Mouse (Mus musculus): ENCODE results near the gene Mettl17. TPM values are rescaled to one million over a fixed set of nuclear protein-coding genes. Genes with fewer than 3 reads are reported as not detected.

Mettl17 gene
- polyA plus RNA-seq, 1 experiment from 2014 or later = 66.0 TPM

- no peak overlapping the region for H3K9ac ChIP-seq
- H3K4me1 ChIP-seq = peaks cover 6% of the 10 kb centered on the region; the same call in 1 of the 2 replicates
- no peaks in the 10 kb centered on the region for H3K27me3 ChIP-seq
- WGBS = 56% methylated on average over 9 of the region's 9 CpGs
- H3K9me3 ChIP-seq = no peaks in the 10 kb centered on the region
- no peak overlapping the region for H3K27ac ChIP-seq
- no peak overlapping the region for H3K4me3 ChIP-seq (replicated peaks)
- H3K4me2 ChIP-seq = no peak overlapping the region
- ATAC-seq (ENCODE audit: low FRiP score) = no peak
- no peaks in the 10 kb centered on the region for H3K36me3 ChIP-seq (replicated peaks)
Observed at GRCm38 (mm10) chr14:51941577-51941976, 56.9 kb downstream of the Mettl17 start.

- no peaks in the 10 kb centered on the region for H3K36me3 ChIP-seq (replicated peaks)
- peaks cover 6% of the 10 kb centered on the region; the same call in 1 of the 2 replicates for H3K4me1 ChIP-seq
- WGBS = 77% methylated on average over 7 of the region's 7 CpGs
- H3K27ac ChIP-seq = no peak overlapping the region
- no peaks in the 10 kb centered on the region for H3K27me3 ChIP-seq
- ATAC-seq (ENCODE audit: low FRiP score) = no peak
- H3K4me3 ChIP-seq (replicated peaks) = no peak overlapping the region
- H3K9ac ChIP-seq = no peak overlapping the region
- H3K9me3 ChIP-seq = no peaks in the 10 kb centered on the region
- H3K4me2 ChIP-seq = no peak overlapping the region
Observed at GRCm38 (mm10) chr14:51942236-51942635, 57.6 kb downstream of the Mettl17 start.

Small RNAs within 50 kb of the gene (microRNA-seq; reads per million reads assigned to microRNA genes)
- gene Gm27375 = not detected

Other genes with a start within 250 kb of the Mettl17 start
- not detected in 2 replicates for gene Gm4181, start 249.2 kb upstream of the Mettl17 start, polyA plus RNA-seq (2016; fragmentation: Nextera tagmentation; extraction: Ambion mirVana)
- gene Gm17079, start 189.4 kb upstream of the Mettl17 start, polyA plus RNA-seq (2016; fragmentation: Nextera tagmentation; extraction: Ambion mirVana) = not detected in 2 replicates
- not detected in 2 replicates for gene Gm5800, start 167.7 kb upstream of the Mettl17 start, polyA plus RNA-seq (2016; fragmentation: Nextera tagmentation; extraction: Ambion mirVana)
- not detected in 2 replicates for gene Ang4, start 111.3 kb upstream of the Mettl17 start, polyA plus RNA-seq (2016; fragmentation: Nextera tagmentation; extraction: Ambion mirVana)
- not detected in 2 replicates for gene AY358078, start 84.8 kb upstream of the Mettl17 start, polyA plus RNA-seq (2016; fragmentation: Nextera tagmentation; extraction: Ambion mirVana)
- not detected in 2 replicates for gene Ear6, start 31.1 kb upstream of the Mettl17 start, polyA plus RNA-seq (2016; fragmentation: Nextera tagmentation; extraction: Ambion mirVana)
- 1.3 and 1.7 TPM in 2 replicates for gene Slc39a2, start 8.0 kb downstream of the Mettl17 start, polyA plus RNA-seq (2016; fragmentation: Nextera tagmentation; extraction: Ambion mirVana)
- gene Ndrg2, start 29.3 kb downstream of the Mettl17 start, polyA plus RNA-seq (2016; fragmentation: Nextera tagmentation; extraction: Ambion mirVana) = 34.2 and 41.1 TPM in 2 replicates
- gene Tppp2, start 33.6 kb downstream of the Mettl17 start, polyA plus RNA-seq (2016; fragmentation: Nextera tagmentation; extraction: Ambion mirVana) = not detected in 2 replicates
- gene Rnase13, start 37.9 kb downstream of the Mettl17 start, polyA plus RNA-seq (2016; fragmentation: Nextera tagmentation; extraction: Ambion mirVana) = not detected in 2 replicates
- gene Arhgef40, start 99.9 kb downstream of the Mettl17 start, polyA plus RNA-seq (2016; fragmentation: Nextera tagmentation; extraction: Ambion mirVana) = 116 and 117 TPM in 2 replicates
- gene Tmem253, start 130.8 kb downstream of the Mettl17 start, polyA plus RNA-seq (2016; fragmentation: Nextera tagmentation; extraction: Ambion mirVana) = 1.1 TPM in 2 replicates
- gene Zfp219, start 135.9 kb downstream of the Mettl17 start, polyA plus RNA-seq (2016; fragmentation: Nextera tagmentation; extraction: Ambion mirVana) = 97.1 and 101 TPM in 2 replicates
- gene Olfr221, start 157.6 kb downstream of the Mettl17 start, polyA plus RNA-seq (2016; fragmentation: Nextera tagmentation; extraction: Ambion mirVana) = not detected in 2 replicates
- gene Hnrnpc, start 219.2 kb downstream of the Mettl17 start, polyA plus RNA-seq (2016; fragmentation: Nextera tagmentation; extraction: Ambion mirVana) = 870 and 873 TPM in 2 replicates
- gene Rpgrip1, start 225.9 kb downstream of the Mettl17 start, polyA plus RNA-seq (2016; fragmentation: Nextera tagmentation; extraction: Ambion mirVana) = 54.7 and 74.0 TPM in 2 replicates